Mouse (Mus musculus): ENCODE measurements at regions not wholly inside any gene's neighbourhood (a gene's known extent, or its start where the extent isn't known, plus 50 kb on each side); places are given as distances from the start of the nearest gene placed in this dataset.

DNA sequence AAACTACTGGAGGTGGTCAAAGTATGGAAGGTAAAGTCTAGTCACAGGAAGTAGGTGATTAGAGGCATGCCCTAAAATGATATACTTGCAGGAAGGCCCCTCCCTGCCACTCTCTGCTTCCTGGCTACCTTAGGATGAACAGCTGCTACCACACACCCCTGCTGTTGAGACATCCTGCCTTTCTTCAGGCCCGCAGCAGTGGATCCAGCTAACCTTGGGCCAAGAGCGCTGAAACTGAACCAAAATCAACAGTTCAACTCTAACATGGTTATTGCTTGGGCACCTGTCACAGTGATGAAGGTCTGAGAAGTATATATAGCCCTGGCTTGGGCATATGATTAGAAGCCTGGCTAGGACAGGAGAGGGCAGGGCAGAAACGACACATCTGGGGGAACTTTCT lies 352.4 kb downstream of the Prdm2 start:
- DNase-seq: no peak

DNA sequence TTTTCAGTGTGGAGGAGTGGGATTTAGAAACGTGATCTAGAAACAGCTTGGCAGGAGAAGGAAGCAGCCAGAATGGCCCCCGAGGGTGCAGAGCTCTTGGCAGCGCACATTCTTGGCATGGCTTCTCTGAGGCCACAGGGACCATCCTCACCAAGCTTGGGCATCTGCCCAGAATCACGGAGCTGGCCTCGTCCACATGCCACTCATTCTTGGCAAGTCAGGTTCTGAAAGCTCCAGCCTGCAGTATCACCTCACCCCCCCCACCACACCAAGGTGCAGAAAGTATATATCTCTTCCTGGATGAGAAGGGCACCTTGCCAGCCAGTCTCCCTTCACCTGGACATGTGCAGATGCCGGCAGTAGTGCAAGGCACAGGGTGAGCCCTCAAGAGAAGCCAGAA lies 356.2 kb downstream of the Prdm2 start:
- peak; percentile 22 for DNase-seq

DNA sequence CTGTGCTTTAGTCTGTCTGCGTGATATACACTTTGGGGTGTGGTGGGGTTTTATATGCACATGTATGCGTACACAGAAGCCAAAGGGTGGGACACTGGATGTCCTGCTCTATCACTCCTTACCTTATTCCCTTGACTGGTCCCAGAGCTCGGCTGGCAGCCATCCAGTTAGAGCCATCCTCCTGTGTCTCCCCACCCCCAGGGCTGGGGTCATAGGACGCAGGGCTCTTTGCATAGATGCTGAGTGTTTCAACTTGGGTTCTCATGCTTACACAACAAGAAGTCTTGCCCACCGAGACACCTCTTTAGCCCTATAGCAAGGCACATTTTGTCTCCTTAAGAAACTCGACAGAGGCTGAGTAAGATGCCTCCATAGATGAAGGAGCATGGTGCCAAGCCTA lies 357.2 kb downstream of the Prdm2 start:
- no peak for DNase-seq

DNA sequence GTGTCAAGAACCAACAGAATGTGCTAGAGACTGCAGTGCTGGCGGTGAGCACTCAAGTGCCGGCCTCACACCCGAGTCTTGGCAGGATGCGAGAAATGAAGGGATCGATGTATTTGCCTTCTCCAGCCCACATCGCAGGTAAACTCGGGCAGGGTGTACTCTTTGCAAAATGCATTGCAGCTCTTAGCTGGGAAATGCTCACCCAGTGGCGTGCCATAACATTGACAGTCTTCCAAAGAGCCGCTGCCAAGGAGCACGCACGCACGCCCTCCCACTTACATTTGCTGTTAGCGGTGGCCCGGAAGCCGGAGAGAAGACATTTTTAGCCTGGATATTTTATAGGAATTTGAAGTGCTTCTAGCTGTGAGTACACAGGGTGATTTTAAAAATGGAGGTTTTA lies 358.9 kb downstream of the Prdm2 start:
- no peak for DNase-seq

DNA sequence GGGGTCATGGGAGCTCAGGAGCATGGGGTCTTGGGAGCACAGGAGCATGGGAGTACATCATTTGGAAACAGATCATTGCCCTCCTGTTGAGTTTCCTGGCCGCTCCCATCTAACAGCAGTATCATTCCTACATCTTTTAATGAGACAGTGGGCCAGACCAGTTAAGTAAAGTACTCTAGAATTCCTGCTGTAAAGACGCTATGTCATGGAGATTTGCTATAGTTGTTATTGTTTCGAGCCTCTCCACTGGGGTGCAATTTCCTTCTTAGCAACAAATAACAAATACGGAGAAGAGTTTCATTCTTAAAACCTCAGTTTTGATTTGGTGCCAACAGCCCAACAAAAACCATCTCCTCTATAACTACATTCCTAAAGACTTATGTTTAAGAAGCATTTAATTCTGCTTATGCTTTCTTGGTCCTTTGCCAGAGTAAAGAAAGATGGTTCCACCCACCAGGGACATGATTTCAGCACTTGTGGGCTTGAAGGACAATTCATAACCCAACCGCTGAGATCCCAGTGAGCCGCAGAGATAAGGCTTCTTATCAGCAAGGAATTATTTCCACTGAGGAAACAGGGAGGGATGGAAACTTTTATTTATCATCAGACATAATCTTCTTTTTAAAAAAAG lies 367.6 kb downstream of the Prdm2 start:
- DNase-seq: no peak

DNA sequence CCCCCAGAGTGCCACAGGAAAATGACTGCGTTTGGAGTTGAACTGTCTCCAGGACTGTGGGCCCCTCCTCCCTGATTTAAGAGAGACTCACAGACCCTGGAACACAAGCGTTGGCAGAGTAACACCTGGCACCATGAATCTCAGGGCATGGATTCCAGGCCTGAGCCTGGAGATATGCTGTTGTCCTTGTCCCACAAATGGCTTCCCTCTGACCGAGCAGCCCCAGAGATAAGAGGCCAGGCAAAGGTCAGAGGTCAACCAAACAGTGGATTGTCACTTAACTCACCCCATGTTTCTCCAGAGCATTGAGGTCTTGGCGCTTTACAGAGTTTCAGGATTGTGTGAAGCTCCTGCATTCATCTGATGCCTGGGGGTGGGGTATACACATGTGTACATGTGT lies 373.3 kb downstream of the Prdm2 start:
- no peak for DNase-seq

DNA sequence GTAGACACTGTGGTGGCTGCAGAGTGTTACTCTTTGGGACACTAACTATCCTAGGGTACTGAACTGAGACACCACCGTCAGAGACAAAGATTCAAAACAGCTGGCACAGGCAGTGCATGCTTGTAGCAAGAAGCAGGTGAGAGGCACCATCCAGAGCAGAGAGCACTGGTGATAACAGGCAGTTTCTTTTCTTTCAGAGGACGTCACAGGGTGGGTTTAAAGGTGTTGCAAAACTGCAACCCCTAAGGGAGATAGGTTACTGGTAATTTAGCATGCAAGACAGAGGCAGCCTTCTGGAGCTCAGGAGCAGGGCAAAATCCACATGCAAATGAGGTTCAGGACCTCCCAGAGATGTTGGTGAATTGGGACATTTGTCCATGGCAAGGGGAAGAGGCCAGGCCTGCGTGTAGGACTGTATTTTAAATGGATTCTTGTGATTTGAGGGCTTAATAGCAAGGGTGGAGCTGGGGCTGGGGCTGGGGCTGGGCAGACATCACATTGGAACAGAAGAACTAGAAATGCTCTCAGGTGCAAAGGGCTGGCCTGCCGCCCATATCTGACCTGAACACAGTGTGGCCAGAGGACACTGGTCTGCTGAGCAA lies 374.3 kb downstream of the Prdm2 start:
- no peak for DNase-seq

DNA sequence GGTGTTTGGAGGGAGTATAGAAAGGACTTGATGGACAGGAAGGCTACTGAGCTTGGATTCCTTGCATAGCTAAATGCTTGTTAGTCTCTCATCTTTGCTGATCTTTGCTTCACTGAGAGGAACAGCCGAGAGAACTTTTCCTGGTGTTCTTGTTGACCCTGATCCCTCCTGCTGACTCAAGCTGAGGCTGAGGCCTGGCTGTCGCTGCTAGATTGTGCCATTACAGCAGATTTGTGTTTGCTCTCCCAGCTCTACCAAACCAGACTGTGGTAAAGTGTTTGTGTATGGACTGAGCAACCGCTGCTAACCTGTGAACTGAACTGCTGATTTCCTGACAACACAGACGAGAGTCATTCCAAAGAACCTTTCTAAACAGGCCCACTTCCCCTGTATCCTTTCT lies 375.2 kb downstream of the Prdm2 start:
- DNase-seq: no peak

DNA sequence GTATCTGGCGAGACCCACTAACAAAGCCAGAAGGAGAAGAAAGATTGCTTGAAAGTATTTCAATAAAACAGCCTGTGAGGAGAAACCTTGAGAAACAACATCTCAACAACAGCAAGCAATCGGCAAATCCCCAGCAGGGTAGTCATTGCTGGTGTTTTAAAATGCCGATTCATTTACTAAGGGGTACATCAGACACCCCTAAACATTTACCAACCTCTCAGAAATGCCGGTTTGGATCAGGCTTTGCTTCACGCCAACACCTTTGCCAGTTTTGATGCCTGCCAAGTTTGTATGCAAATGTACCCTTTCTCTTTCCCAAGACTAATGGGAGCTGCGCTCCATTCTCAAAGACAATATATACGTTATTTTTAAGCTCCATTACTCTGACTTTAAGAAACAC lies 383.1 kb downstream of the Prdm2 start:
- DNase-seq: no peak

DNA sequence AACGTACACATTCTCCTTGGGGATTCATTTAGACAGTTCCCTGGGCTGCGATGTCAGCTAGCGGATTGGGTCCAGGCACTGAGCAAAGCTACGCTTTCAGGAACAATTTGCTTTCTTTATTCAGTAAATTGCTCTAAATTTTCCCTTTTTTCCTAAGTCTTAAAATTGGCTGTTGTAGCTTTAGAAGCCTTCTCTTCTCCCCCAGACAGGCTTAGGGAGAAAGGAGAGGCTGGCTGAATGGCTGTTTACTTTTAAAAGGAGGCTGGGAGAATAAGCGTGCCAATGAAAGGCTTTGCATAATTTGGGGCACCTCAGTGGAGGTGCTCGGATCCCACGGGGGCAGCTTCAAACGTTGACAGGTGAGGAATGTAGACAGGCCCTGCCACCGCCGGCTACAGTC lies 383.8 kb downstream of the Prdm2 start:
- DNase-seq: no peak

DNA sequence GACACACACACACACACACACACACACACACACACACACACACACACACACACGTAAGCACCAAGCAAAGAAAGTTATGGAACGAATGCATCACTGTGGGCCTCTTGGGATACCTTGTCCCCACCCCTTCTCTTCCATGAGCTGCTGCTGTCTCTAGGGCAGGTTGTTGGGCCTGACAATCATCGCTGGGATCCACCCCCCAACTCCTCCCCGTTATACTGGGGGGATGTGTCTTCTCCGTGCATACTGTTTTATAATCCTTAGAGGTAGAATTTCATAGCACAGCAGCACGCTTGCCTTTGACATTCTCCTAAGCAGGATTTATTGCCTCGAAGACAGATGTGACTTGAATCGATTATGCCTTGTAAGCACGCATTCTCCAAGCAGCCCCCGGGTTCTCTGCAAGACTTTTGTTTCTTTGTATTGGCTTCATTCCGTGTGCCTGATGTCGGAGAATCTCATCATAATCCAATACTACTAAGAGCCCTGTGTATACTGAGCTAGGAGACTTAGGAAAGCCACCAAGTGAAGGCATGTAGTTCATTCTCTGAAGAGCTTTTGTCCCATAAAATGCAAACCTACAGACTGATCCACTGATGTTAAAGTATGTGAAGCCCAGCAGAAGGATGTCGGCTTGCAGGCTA lies 386.4 kb downstream of the Prdm2 start:
- DNase-seq: no peak

DNA sequence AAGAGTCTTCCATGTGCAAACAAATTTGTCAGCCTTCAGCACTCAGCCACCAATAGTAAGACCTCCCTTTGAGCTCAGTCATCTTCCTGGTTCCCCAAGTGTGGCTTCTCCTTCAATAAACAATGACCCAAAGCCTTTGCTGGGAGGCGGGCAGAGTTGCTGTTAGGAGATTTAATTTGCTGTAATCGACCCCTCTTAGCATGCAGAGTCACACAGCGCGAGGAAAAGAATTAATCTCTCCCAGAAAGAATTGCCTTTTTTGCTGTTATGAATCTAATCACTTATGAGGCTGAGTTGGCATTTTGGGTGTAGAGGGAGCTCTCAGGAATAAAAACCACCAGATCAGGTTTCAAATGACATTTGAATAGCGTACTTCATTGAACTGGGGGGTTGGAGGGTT lies 387.0 kb downstream of the Prdm2 start:
- DNase-seq: no peak

DNA sequence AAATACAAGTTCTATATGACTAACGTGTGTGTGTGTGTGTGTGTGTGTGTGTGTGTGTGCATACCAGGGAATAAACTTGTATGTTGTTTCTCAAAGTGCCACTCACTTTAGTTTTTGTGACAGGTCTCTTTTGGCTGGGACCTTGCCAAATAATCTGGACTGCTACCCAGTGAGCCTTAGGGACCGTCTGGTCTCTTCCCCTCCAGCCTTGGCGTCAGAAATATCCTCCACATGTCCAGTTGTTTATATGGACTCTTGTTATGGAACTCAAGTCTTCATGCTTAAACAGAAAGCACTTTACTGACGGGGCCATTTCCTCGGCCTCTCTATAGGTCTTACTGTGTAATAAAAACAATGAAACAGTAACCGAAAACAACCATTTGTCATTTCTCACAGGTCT lies 394.4 kb downstream of the Prdm2 start:
- DNase-seq: no peak

DNA sequence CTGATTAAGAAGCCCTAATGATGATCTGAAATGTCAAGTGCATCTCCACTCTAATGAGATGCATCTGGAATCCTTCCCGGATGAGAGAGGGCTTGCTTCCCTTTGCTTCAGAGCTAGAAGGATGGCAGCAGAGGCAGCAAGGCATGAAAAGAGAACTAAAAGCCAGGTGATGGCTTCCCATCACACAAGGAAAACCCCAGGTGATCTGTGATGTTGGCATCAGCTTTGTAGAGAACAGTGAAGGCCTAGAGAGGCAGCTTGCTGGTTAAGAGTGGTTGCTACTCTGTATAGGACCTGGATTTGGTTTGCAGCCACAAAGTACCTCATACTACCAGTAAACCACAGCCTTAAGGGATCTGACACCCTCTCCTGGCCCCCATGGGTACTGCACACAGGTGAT lies 395.8 kb downstream of the Prdm2 start:
- DNase-seq: no peak

DNA sequence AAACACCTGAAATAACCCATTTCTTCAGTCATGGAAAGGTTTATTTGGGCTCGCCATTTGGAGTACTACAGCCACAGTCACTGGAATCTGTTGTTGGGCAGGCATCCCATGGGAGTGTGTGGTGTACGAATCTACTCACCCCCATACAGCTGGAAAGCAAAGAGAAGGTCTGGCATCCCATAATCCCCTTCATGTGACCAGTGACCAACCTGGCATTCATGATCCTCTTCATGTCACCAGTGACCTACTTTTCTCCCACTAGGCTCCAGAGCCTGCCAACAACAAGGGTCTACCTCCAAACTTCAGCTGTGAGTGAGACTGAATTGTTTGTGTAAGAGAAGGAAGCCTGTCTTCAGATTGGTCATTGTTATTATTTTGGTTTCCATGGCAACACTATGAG lies 409.0 kb downstream of the Prdm2 start:
- no peak for DNase-seq

DNA sequence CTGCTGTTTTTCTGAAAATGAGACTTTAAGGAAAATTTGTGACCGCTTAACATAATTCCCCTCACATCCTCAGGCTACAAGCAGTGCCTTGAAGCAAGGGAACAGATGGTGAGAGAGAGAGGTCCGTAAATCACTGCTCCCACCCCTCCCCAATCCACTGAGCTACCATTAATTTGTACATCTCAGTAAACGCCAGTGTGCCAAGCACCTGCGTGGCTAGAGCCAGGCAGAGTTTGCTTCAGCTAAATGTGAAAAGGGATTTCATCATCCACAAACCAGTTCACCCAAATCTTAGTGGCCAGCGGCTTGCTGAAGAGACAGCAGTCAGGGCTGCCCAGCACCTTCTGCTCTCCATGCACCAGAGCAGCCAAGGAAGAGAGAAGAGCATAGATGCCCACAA lies 413.5 kb downstream of the Prdm2 start:
- DNase-seq: no peak

DNA sequence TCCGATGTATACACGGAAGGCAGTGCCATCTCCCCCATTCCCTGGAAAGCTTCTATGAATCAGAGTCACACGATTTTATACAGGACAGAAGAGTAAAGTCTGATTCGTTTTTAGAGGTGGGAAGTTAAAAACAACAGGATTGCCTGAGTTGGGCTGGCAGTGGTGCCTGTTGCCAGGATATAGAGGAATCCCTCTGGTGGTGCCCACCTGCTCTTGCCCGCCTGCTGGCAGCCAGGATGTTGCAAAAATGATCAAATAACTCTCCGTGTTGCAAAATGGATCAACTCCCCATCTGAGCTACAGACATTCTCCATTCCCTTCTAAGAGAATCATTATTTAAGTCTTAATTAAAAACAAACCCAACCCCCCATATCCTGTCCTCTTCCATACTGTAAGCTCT lies 414.0 kb downstream of the Prdm2 start:
- no peak for DNase-seq

DNA sequence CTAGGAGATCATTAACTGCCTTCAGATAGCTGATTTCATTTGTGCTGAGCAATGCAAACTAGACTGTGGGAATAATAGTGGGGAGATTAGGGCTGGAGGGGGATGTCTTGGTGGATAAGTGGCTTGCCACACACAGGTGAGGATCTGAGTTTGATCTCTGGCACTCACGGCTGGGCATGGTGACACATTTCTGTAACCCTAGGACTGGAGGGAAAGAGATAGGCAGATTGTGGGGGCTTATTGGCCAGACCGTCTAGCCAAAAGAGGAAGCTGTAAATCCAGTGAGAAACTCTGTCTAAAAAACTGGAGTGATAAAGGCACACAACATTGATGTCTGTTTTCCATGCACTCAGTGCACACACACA lies 420.2 kb downstream of the Prdm2 start:
- no peak for DNase-seq

DNA sequence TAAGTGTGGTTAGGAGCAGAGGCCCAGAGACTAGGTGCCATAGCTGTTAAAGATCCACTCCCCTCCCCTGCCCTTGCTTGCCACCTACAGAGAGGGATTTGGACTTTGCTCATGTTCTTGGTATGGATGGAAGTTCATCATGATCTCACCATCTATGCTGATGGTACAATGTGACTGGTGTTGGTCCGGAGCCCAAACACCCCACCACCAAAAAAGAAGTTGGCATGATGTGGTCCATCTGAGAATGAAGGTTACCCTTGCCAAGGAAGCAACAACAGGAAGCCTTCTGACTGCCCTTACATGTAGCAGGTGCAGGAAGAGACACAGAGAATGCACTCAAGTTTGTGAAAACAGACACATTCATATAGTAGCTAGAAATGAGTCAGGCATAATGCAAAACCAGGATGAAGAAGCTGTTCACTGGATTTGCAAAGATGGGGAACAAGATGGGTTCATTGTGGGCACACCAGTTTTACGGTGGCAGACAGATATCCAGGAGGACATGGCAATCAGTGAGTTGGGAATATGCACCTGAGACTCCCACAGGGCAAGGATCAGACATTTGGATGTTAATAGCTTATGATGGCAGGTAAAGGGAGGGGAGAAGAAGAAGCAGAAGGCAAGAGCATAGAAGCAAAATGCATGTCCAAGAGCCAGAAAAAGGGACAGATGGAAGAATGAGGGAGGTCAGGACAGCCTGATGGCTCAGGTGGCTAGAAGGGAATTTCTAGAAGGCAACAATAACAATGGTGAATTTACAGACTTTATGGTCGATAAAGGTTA lies 420.8 kb downstream of the Prdm2 start:
- no peak for DNase-seq

DNA sequence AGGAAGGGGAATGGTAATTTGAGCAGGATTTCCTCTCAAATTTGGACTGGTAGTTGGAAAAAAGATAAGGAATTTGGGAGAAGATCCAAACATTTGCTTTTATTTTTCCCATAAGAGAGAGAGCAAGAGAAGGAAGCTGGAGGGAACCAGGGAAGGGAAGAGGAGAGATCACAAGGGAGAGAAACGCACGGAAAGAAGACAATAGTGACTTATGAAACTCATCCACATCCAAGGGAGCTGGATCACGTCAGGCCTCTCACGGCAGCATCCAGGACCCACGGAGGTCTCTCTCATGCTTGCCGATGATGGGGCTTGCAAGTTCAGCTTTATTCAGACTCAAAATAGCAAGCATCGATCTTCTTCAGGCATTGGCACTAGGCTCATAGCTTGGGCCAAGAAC lies 423.7 kb downstream of the Prdm2 start:
- no peak for DNase-seq

DNA sequence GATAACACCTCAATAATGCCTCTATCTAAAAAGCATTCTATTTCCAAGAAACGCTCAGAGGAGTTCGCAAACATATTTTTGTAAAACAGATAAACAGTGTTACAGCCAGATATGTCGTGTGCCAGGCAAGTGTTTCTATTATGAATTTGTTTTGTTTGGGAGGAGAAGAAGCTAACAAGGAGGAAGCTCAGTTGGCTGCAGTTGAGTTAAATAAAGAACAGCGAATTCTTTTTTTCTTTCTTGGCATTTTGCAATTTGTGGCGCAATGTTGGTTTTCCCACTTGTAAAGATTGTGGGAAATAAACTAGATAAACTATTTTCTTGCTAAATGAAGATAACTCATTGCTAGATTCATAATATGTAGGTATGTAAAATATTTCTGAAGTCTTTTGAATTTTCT lies 427.4 kb downstream of the Prdm2 start:
- DNase-seq: no peak

DNA sequence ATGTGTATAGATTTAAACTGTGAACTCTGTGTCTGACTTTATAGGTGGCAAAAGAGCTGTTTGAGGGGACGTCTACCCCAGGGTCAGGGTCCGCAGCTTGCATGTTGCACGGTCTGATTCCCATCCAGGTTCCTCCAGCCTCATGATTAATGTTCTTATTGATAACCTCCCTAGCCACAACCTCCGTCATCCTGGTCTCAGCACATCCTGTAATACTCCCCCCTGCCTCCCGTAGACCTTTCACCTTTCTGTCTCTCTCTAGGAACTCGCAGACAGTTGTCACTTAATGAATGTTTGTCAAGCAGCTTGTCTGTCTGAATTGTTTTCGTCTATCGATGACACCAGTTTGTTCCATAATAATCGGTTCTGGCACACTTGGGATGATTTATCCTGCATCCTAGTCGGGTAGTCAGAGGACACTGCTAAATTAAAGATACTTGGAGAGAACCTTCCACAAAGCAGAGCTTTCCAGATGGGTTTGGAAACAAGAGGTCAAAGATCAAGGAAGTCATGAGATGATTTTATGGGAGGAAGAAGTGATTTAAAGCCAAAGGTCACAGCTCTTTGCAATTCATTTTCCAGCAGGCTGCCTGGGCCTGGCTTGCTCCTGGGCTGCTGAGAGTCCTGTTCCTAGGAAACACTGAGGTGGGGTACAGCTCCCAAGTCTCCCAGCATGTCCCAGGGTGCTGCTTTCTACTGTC lies 435.9 kb downstream of the Prdm2 start:
- no peak for DNase-seq

DNA sequence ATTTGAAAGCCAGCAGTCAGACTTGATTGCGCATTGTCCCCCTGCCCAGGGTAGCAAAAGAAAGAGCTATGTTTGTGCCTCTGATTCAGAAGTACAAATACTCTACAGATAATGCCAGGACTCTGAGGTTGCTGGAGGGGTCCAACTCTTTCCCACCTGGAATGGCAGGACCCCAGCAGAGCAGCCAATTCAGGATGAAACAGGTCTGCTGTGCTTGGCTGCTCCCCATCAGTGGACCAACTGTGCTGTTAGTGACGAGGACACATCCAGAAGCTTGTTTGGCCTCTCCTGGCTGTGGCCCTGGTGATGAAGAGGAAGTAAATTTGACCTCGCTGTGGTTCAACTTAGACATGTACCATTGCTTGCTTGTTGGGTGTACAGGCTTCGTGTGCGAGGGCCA lies 437.8 kb downstream of the Prdm2 start:
- DNase-seq: no peak

Measured in gastrocnemius, postnatal 10 days (tissue).